Mouse (Mus musculus) olfactory bulb, adult 2 months (tissue): ENCODE results near the gene Vmn2r85.

ENCODE experiments used
- CTCF ChIP-seq: fragments of 200-500 bp; IDR thresholded peaks from 2 replicates; pipeline ENCODE4 v1.5.1; 2012; ENCODE audit warnings: low read depth, mild to moderate bottlenecking, low read length, moderate library complexity; ENCODE audit not compliant: insufficient read depth
- POLR2A ChIP-seq: fragments of 200-500 bp; IDR thresholded peaks from 2 replicates; pipeline ENCODE4 v1.6.1; 2012; ENCODE audit warnings: mild to moderate bottlenecking, low read depth, low read length, moderate library complexity; ENCODE audit not compliant: insufficient read depth

- TF ChIP-seq POLR2A = no peak
- TF ChIP-seq CTCF = no peak
These were observed 57.9 kb downstream of the Vmn2r85 start for GRCm38 (mm10) chr10:130371644-130372043.
